Mouse (Mus musculus): ENCODE data around the gene Tbc1d2.

DNA sequence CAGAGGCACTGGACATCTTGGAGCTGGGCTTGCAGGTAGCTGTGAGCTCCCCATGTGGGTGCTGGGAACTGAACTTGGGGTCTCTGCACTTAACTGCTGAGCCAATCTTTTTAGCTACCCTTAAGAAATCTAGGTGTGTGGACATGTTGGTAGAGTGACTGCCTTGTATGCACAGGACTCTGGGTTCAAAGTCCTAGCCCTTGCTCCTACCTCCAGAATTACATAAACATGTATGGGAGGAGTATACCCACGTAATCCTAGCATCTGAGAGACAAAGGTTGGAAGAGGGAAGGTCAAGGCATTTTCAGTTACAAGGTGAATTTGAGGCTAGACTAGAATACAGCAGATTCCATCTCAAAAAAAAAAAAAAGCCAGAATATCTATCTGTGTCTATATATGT, 5.3 kb upstream of the Tbc1d2 start:
- TF ChIP-seq CTCF (IDR thresholded peaks at IDR 0.05; ENCODE audit: low read depth) (no peak), EP300 (IDR thresholded peaks at IDR 0.05; ENCODE audit: low read depth) (no peak)
